Mouse (Mus musculus) ES-Bruce4 (cell line): Measurements from ENCODE around the gene Bcl2a1b.
"Not testable (repeated sequence)": the region's sequence is repeated elsewhere in the genome, so short reads cannot be mapped to it uniquely, and the experiment has no call there.

Experiments used
- CTCF ChIP-seq: IDR thresholded peaks from one replicate; pipeline ENCODE4 v1.8.1; 2011; ENCODE audit warnings: low read depth, low read length
- POLR2A ChIP-seq: IDR thresholded peaks from one replicate; pipeline ENCODE4 v1.8.1; 2011; ENCODE audit warnings: low read length; ENCODE audit not compliant: insufficient read depth

GRCm38 (mm10) chr9:89197509-89197908 is 1.5 kb upstream of the Bcl2a1b start:
- not testable (repeated sequence) for TF ChIP-seq POLR2A, CTCF
